Mouse (Mus musculus) stomach, embryonic 15.5 days (tissue): ENCODE data around the gene Nasp. TPM values are rescaled to one million over a fixed set of nuclear protein-coding genes. Genes with fewer than 3 reads are reported as not detected.
A peak's percentile ranks its signal among the peaks of the same experiment; 100 is the strongest.
"Not testable (repeated sequence)": the region's sequence is repeated elsewhere in the genome, so short reads cannot be mapped to it uniquely, and the experiment has no call there.

Source experiments
- ATAC-seq: fragments of 200-750 bp; cut with Nextera tagmentation; 2 replicates; pipeline ENCODE4 v1.8.0; 2017; ENCODE audit warnings: low read depth, moderate number of reproducible peaks, moderate TSS enrichment; ENCODE audit not compliant: insufficient read depth, low FRiP score
- H3K27ac ChIP-seq: fragments of 300-500 bp; sonication (generic); 2 replicates; pipeline ENCODE4 v1.5.1; 2015; ENCODE audit warnings: mild to moderate bottlenecking, inconsistent platforms
- H3K27me3 ChIP-seq: fragments of 300-500 bp; sonication (generic); replicated peaks from 2 replicates; pipeline ENCODE4 v1.6.1; 2015; ENCODE audit warnings: inconsistent platforms
- H3K36me3 ChIP-seq: fragments of 300-500 bp; sonication (generic); 2 replicates; pipeline ENCODE4 v1.6.1; 2015; ENCODE audit warnings: inconsistent platforms
- H3K4me1 ChIP-seq: fragments of 300-500 bp; sonication (generic); 2 replicates; pipeline ENCODE4 v1.6.1; 2015; ENCODE audit warnings: inconsistent platforms
- H3K4me2 ChIP-seq: fragments of 300-500 bp; sonication (generic); 2 replicates; pipeline ENCODE4 v1.6.1; 2015; ENCODE audit warnings: mild to moderate bottlenecking, inconsistent platforms
- H3K4me3 ChIP-seq: fragments of 300-500 bp; sonication (generic); replicated peaks from 2 replicates; pipeline ENCODE4 v1.5.1; 2015; ENCODE audit warnings: inconsistent platforms
- H3K9ac ChIP-seq: fragments of 300-500 bp; sonication (generic); 2 replicates; pipeline ENCODE4 v1.6.1; 2015; ENCODE audit warnings: inconsistent platforms
- H3K9me3 ChIP-seq: fragments of 300-500 bp; sonication (generic); 2 replicates; pipeline ENCODE4 v1.6.1; 2016; ENCODE audit warnings: inconsistent platforms
- WGBS: fragments of 180-500 bp; shearing (Covaris S2); methylation state at CpG from one replicate; pipeline ENCODE4 v1.1.7; 2015; 5-methylcytosine and 5-hydroxymethylcytosine counted together
- polyA plus RNA-seq: library from polyadenylated mRNA; unstranded; fragments of >200 nt; fragmentation: Nextera tagmentation; extraction: Ambion mirVana; gene quantifications from 2 replicates; pipeline ENCODE4 v1.2.1, GENCODE M21; 2015

Nasp gene
- polyA plus RNA-seq, result 103 and 118 TPM in 2 replicates

DNA sequence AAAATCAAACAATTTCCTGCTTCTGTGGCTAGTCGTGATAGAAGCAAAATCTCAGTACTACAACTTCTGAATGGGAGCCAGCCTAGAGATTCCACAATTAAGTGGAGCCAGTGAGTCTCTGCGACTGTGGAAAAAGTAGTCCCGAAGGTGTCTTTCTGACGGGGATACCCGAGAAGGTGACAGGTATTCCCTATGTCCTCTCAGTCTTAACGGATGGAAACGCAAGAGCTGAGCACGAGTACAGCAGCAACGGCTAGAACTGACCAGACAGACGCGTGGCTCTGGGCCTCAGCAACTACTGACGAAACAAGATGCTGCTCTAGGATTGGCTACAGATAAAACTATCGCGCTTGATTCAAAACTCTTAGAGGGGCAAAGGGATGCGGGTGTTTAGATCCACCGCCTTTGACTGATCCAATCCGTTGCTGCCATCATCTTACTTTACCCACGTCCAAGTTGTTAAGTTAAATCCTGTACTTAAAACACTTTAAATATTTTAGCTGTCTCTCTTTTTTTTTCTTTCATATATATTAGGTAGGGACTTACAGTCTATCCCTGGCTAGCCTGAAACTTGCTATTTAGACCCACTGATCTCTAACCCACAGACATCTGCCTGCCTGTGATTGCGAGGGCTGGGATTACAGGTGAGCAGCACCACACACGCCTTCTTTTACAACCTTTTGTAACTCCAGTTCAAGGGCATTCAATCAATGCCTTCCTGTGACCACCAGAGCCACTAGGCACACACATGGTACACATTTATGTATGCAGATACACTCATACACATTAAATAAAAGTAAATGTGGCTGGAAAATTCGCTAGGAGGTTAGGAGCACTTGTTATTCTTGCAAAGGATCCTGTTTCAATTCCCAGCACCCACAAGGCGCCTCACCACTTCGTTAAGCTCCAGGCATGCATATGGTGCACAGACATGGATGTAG is at the start of gene Nasp:
Gene Nasp (minus strand): TSS at position 220 of the 941 bp plus-strand sequence.
- Histone ChIP-seq H3K36me3 (0 out of 2 replicates have a peak, but pooled peaks cover under 1% of the 10 kb centered on the region), H3K9ac (peak within 1 kb of the TSS; percentile 94), H3K4me3 (peak within 1 kb of the TSS; percentile 97), H3K4me2 (peak within 1 kb of the TSS; percentile 67), H3K27me3 (no peaks in the 10 kb centered on the region), H3K27ac (peak within 1 kb of the TSS; percentile 96), H3K4me1 (peaks cover 16% of the 10 kb centered on the region), H3K9me3 (no peaks in the 10 kb centered on the region)
- ATAC-seq, result peak; percentile 91
- 7% methylated on average over 23 of the region's 23 CpGs for WGBS

DNA sequence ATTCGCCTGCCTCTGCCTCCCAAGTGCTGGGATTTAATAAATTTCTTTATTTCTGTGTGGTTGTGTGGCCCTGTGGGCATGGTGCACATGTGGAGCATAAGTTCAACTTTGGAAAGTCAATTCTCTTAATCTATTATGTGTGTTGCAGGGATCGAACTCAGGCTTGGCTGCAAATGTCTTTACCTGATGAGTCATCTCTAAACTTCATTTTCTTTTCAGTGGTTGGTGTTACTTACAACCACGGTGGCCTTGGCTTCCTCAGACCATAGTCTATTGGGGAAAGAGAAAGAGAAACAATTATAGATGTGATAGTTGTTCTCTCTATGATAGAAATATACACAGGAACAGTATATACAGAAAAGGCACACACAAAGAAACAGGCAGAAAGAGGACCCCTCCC is 48.3 kb upstream of the Nasp start:
- 81% methylated on average over 3 of the region's 3 CpGs for WGBS
- Histone ChIP-seq H3K4me3 (no peak overlapping the region), H3K36me3 (no peaks in the 10 kb centered on the region), H3K9ac (no peak overlapping the region), H3K27ac (no peak overlapping the region), H3K4me1 (no peaks in the 10 kb centered on the region), H3K9me3 (no peaks in the 10 kb centered on the region), H3K27me3 (no peaks in the 10 kb centered on the region), H3K4me2 (no peak overlapping the region)
- ATAC-seq, result no peak

DNA sequence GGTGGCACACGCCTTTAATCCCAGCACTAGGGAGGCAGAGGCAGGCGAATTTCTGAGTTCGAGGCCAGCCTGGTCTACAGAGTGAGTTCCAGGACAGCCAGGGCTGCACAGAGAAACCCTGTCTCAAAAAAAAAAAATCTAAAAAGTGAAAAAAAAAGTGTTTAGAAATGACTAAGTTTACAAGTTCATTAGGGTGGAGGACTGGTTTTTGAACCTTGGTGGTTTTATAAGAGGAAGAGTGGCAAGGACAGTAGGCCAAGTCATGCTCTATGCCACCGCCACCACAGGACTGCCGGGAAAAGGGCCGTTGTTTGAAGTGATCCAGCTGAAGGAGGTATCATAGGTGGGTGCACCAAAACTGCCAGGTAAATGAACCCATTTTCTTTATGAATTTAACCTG is 47.0 kb upstream of the Nasp start:
- not testable (repeated sequence) for ATAC-seq, H3K36me3 ChIP-seq, H3K4me2 ChIP-seq, H3K27me3 ChIP-seq, H3K4me1 ChIP-seq, H3K27ac ChIP-seq, H3K9me3 ChIP-seq, H3K4me3 ChIP-seq, H3K9ac ChIP-seq
- 82% methylated on average over 6 of the region's 6 CpGs for WGBS

DNA sequence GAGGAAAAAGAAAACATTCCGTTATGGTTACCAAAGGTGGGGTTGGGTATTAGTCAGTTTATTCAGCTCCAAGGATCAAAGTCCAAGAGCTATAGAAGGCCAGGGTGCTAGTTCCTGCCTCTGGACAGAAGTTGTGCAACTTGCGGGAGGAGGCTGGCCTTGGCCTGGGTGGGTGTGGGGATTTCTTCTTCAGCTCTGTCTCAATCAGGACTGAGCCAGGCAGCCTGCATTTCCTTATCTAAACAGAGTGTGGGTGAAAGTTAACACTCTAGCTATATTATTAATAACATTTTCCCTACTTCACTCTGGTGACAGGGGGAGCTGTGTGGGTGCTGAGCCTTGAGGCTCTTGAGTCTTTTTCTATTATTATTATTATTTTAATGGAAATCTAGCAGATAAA is 45.0 kb upstream of the Nasp start:
- peak; percentile 97 for ATAC-seq
- 36% methylated on average over 2 of the region's 2 CpGs for WGBS

DNA sequence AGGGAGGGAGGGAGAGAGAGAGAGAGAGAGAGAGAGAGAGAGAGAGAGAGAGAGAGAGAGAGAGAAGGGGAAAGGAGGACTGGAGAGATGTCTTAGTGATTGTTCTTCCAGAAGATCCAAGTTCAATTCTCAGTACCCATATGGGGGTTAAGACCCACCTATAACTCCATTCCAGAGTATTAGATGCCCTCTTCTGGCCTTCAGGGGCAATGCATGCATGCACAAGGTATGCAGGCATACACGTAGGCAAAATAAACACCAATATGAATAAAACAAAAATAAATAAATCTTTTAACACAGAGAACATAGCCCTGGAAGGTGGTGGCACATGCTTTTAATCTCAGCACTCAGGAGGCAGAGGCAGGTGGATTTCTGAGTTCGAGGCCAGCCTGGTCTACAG is 41.5 kb upstream of the Nasp start:
- WGBS, result 63% methylated on average over 2 of the region's 2 CpGs
- Histone ChIP-seq H3K36me3 (no peaks in the 10 kb centered on the region), H3K27me3 (no peaks in the 10 kb centered on the region), H3K9me3 (no peaks in the 10 kb centered on the region), H3K4me3 (no peak overlapping the region), H3K4me1 (no peaks in the 10 kb centered on the region), H3K9ac (no peak overlapping the region), H3K27ac (no peak overlapping the region), H3K4me2 (no peak overlapping the region)
- ATAC-seq, result no peak

More for the DNA sequence above, 45.0 kb upstream of the Nasp start:
- peak overlapping the region; percentile 59 for H3K27ac ChIP-seq
- no peak overlapping the region for H3K4me2 ChIP-seq
- no peaks in the 10 kb centered on the region for H3K9me3 ChIP-seq
- H3K27me3 ChIP-seq, result no peaks in the 10 kb centered on the region
- no peak overlapping the region for H3K9ac ChIP-seq
- H3K4me1 ChIP-seq, result no peaks in the 10 kb centered on the region
- H3K4me3 ChIP-seq, result no peak overlapping the region
- no peaks in the 10 kb centered on the region for H3K36me3 ChIP-seq

DNA sequence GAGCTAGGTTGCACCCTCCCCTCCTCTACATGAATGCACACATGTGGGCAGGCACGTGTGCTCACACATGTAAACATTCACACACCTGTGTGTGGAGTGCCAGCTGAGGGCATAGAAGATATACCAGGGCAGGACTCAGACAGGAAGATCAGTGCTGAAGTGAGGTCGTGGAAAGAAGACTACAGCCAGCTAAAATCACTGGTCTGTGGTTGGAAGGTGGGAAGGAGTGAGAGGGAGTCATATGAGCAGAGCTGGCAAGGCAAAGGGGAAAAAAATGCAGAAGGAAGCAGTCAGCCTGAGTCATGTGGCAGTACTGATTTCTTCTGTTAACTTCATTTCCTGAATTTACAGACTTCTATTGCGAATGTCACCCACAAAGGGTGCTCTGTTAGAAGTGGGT is 40.4 kb upstream of the Nasp start:
- H3K27me3 ChIP-seq, result no peaks in the 10 kb centered on the region
- no peaks in the 10 kb centered on the region for H3K36me3 ChIP-seq
- no peak overlapping the region for H3K4me2 ChIP-seq
- H3K9ac ChIP-seq, result no peak overlapping the region
- ATAC-seq, result no peak
- WGBS, result 40% methylated on average over 3 of the region's 3 CpGs
- no peaks in the 10 kb centered on the region for H3K9me3 ChIP-seq
- H3K4me3 ChIP-seq, result no peak overlapping the region
- peak overlapping the region; percentile 28; the same call in 1 of the 2 replicates for H3K27ac ChIP-seq
- H3K4me1 ChIP-seq, result no peaks in the 10 kb centered on the region

DNA sequence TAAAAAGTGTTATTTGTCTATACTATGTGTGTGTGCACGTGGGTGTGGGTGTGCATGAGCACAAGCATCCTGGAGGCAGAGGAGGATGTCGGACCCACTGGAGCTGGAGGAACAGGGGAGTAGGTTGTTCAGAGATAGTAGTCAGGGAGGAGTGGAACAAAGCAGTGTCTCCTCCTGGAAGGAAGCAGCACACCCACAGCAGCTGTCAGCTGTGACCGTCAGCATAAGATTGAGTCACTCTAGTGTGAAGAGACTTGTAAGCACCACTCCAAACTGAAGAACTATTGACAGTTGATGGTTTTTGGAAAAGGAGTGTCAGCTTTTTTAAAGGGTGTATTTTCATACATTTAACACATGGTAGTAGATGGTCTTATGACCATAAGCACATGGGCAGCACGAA is 38.9 kb upstream of the Nasp start:
- Histone ChIP-seq H3K36me3 (no peaks in the 10 kb centered on the region), H3K9me3 (no peaks in the 10 kb centered on the region), H3K4me1 (no peaks in the 10 kb centered on the region), H3K27ac (no peak overlapping the region), H3K9ac (no peak overlapping the region), H3K4me3 (no peak overlapping the region), H3K4me2 (no peak overlapping the region), H3K27me3 (no peaks in the 10 kb centered on the region)
- ATAC-seq, result no peak
- WGBS, result 67% methylated on average over 4 of the region's 4 CpGs

DNA sequence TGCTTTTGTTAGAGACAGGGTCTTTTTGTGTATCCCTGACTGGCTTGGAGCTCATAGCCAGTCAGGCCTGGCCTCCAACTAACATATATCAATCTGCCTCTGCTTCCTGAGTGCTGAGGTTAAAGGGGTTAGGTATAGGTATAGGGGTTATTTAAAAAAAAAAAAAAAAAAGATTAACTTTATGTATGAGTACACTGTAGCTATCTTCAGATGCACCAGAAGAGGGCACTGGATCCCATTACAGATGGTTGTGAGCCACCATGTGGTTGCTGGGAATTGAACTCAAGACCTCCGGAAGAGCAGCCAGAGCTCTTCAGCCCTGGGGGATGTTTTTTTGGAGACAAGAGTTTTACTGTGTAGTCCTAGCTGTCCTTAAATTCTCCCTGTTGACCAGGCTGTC is 34.3 kb upstream of the Nasp start:
- 89% methylated on average over 1 of the region's 1 CpGs for WGBS
- no peaks in the 10 kb centered on the region for H3K9me3 ChIP-seq

DNA sequence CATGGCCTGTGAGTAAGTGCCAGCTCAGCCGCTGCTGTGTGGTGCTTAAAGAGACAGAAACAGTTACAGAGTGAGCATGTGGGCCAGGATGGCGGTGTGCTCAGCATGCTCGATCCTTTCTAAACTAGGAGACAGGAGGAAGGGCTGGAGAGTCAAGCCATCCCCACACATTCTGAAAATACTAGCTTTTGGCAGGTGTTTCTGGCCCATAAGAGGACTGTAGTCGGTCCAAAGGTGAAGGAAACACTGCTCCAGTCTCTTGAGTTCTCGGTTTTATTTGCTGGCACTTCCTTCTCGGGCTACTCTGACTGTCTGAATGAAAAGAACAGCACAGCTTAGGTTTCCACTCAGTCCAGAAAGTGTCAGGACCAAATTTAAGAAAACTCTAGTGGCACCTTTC is 33.1 kb upstream of the Nasp start:
- Histone ChIP-seq H3K4me1 (no peaks in the 10 kb centered on the region), H3K4me2 (no peak overlapping the region), H3K36me3 (no peaks in the 10 kb centered on the region), H3K27ac (no peak overlapping the region), H3K4me3 (no peak overlapping the region), H3K9ac (no peak overlapping the region), H3K27me3 (no peaks in the 10 kb centered on the region), H3K9me3 (no peaks in the 10 kb centered on the region)
- ATAC-seq, result no peak
- 79% methylated on average over 6 of the region's 6 CpGs for WGBS

More for the DNA sequence above, 34.3 kb upstream of the Nasp start:
- H3K27ac ChIP-seq, result no peak overlapping the region
- no peaks in the 10 kb centered on the region for H3K4me1 ChIP-seq
- no peak overlapping the region for H3K4me2 ChIP-seq
- no peak overlapping the region for H3K4me3 ChIP-seq
- no peak overlapping the region for H3K9ac ChIP-seq
- ATAC-seq, result no peak
- no peaks in the 10 kb centered on the region for H3K36me3 ChIP-seq
- H3K27me3 ChIP-seq, result no peaks in the 10 kb centered on the region

DNA sequence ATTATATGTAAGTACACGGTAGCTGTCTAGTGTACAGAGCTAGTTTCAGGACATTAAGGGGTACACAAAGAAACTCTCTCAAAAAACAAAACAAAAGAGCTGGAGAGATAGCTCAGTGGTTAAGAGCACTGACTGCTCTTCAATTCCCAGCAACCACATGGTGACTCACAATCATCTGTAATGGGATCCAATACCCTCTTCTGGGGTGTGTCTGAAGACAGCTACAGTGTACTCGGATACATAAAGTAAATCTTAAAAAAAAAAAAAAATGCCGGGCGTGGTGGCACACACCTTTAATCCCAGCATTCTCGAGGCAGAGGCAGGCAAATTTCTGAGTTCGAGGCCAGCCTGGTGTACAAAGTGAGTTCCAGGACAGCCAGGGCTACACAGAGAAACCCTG is 32.2 kb upstream of the Nasp start:
- not testable (repeated sequence) for H3K4me1 ChIP-seq, H3K27ac ChIP-seq, H3K4me2 ChIP-seq, H3K9me3 ChIP-seq, ATAC-seq, H3K9ac ChIP-seq, H3K4me3 ChIP-seq, H3K36me3 ChIP-seq, H3K27me3 ChIP-seq
- 75% methylated on average over 6 of the region's 6 CpGs for WGBS

DNA sequence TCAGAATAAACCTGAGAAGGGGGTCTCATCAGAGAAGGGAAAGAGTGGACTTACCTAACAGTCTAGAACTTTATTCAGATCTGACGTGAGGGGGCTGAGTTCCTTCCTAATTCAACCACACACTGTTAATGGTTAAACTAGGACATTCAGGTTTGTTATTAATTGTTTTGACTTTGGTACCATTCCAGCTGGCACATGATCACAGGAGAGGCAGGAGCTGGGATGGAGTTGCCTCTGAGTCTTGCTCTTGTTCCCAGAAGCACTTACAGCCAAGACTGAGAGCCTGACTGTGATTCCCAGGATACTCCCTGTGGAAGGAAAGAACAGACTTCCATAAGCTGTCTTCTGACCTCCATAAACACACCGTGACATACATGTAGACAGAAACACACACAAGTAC is 31.7 kb upstream of the Nasp start:
- no peak overlapping the region for H3K4me2 ChIP-seq

DNA sequence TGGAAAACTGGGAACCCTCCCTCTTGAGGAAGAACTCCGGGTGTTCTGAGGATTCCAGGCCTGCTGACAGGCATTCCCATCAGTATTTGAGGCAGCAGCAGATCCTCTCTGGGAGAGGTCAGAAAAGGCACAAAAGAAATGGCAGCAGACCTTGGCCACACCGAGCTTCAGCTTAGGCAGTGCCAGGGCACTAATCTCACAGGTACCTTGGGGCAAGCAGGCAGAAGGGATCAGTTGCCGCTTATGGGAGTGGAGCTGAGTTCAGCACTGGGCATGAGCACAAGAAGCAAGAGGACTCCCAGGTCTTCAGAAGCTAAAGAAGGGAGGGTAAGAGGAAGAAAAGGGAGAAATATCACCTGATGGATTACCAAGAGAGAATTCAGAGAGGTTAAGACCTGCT is 30.2 kb upstream of the Nasp start:
- no peaks in the 10 kb centered on the region for H3K36me3 ChIP-seq
- no peaks in the 10 kb centered on the region for H3K4me1 ChIP-seq
- H3K4me3 ChIP-seq, result no peak overlapping the region
- H3K27ac ChIP-seq, result no peak overlapping the region
- no peaks in the 10 kb centered on the region for H3K27me3 ChIP-seq
- no peak overlapping the region for H3K4me2 ChIP-seq
- H3K9ac ChIP-seq, result no peak overlapping the region
- no peaks in the 10 kb centered on the region for H3K9me3 ChIP-seq
- 59% methylated on average over 3 of the region's 3 CpGs for WGBS
- no peak for ATAC-seq

More for the DNA sequence above, 31.7 kb upstream of the Nasp start:
- no peak overlapping the region for H3K9ac ChIP-seq
- H3K27ac ChIP-seq, result no peak overlapping the region
- ATAC-seq, result peak; percentile 39; the same call in 1 of the 2 replicates
- no peaks in the 10 kb centered on the region for H3K36me3 ChIP-seq
- H3K4me3 ChIP-seq, result no peak overlapping the region
- H3K27me3 ChIP-seq, result no peaks in the 10 kb centered on the region
- no peaks in the 10 kb centered on the region for H3K4me1 ChIP-seq
- H3K9me3 ChIP-seq, result no peaks in the 10 kb centered on the region
- 48% methylated on average over 2 of the region's 2 CpGs for WGBS
